Mouse (Mus musculus) kidney, adult 2 months (tissue): Measurements from ENCODE around the gene Hsph1.

Experiments used
- CTCF ChIP-seq: fragments of 200-500 bp; conservative IDR thresholded peaks from 2 replicates; pipeline ENCODE4 v1.5.1; 2011; ENCODE audit warnings: low read depth, mild to moderate bottlenecking, control low read depth, low read length, moderate library complexity, mixed read lengths; ENCODE audit not compliant: insufficient read depth, insufficient read length
- POLR2A ChIP-seq: fragments of 200-500 bp; IDR thresholded peaks from one replicate; pipeline ENCODE4 v1.6.1; 2011; ENCODE audit warnings: low read depth, low read length, control low read depth

DNA sequence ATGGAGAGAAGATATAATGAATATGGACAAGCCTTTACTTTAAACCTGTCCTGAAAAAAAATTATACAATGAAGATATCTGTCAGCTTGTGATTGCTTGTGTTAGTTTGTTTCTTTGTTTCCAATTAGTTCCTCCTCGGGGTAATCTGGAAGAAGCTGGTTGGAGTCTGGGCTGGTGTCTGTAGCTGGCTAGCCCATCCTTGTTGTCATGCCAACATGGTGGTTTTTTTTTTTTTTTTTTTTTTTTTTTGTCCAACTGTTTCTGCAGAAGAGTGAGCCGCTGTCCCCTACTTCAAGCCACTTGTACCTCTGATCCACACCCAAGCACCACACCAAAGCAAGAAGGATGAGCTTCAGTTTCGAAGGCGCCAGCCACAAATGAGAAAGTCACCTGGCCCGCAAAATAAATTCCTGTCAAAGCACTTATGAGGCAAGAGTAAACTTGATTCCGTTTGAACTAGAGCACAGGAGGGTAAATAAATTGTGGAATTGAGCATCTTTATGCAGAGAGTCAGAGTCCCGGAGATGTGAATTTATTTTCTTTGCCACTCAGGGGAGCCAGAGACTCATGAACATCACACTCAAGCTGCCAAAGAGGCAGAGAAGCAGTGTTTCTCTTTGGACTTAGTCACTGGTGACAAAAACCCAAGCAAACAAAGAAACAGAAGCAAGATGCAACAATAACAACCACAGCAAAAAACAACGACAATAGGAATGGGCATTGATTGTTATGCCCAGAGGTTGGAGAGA is 11.4 kb upstream of the Hsph1 start:
- TF ChIP-seq CTCF (no peak), POLR2A (no peak)
